Mouse (Mus musculus) kidney, embryonic 16.5 days (tissue): ENCODE measurements at regions not wholly inside any gene's neighbourhood (a gene's known extent, or its start where the extent isn't known, plus 50 kb on each side); places are given as distances from the start of the nearest gene placed in this dataset.
A peak's percentile ranks its signal among the peaks of the same experiment; 100 is the strongest.

ENCODE experiments used
- ATAC-seq: fragments of 200-750 bp; cut with Nextera tagmentation; 2 replicates; pipeline ENCODE4 v1.8.0; 2017; ENCODE audit warnings: moderate TSS enrichment; ENCODE audit not compliant: low FRiP score, low TSS enrichment
- H3K27ac ChIP-seq: fragments of 300-500 bp; sonication (generic); 2 replicates; pipeline ENCODE4 v1.5.1; 2014; ENCODE audit warnings: low read length
- H3K27me3 ChIP-seq: fragments of 300-500 bp; sonication (generic); 2 replicates; pipeline ENCODE4 v1.6.1; 2014; ENCODE audit warnings: low read length, control low read depth, mixed read lengths; ENCODE audit not compliant: insufficient read depth
- H3K36me3 ChIP-seq: fragments of 300-500 bp; sonication (generic); 2 replicates; pipeline ENCODE4 v1.6.1; 2014; ENCODE audit warnings: low read length, control low read depth, mixed read lengths; ENCODE audit not compliant: insufficient read depth
- H3K4me1 ChIP-seq: fragments of 300-500 bp; sonication (generic); 2 replicates; pipeline ENCODE4 v1.6.1; 2014; ENCODE audit warnings: low read length, control low read depth, mixed read lengths; ENCODE audit not compliant: insufficient read depth
- H3K4me2 ChIP-seq: fragments of 300-500 bp; sonication (generic); replicated peaks from 2 replicates; pipeline ENCODE4 v1.6.1; 2014; ENCODE audit warnings: low read depth, low read length
- H3K4me3 ChIP-seq: fragments of 300-500 bp; sonication (generic); 2 replicates; pipeline ENCODE4 v1.5.1; 2014; ENCODE audit warnings: mild to moderate bottlenecking, low read length
- H3K9ac ChIP-seq: fragments of 300-500 bp; sonication (generic); replicated peaks from 2 replicates; pipeline ENCODE4 v1.6.1; 2014; ENCODE audit warnings: low read length
- H3K9me3 ChIP-seq: fragments of 300-500 bp; sonication (generic); 2 replicates; pipeline ENCODE4 v1.6.1; 2016; ENCODE audit warnings: low read length, control low read depth
- WGBS: fragments of 180-500 bp; shearing (Covaris S2); extraction: QIAGEN DNeasy Blood & Tissue Kit; methylation state at CpG from one replicate; pipeline ENCODE4 v1.1.7; 2014; 5-methylcytosine and 5-hydroxymethylcytosine counted together

GRCm38 (mm10) chr2:167823513-167823912 lies 108.3 kb upstream of the Ptpn1 start:
- 12% methylated on average over 9 of the region's 9 CpGs for WGBS
- Histone ChIP-seq H3K4me2 (no peak overlapping the region), H3K27ac (no peak overlapping the region), H3K36me3 (no peaks in the 10 kb centered on the region), H3K4me3 (no peak overlapping the region), H3K9me3 (no peaks in the 10 kb centered on the region), H3K4me1 (peaks cover 29% of the 10 kb centered on the region), H3K27me3 (no peaks in the 10 kb centered on the region), H3K9ac (no peak overlapping the region)
- peak; percentile 62; the same call in 1 of the 2 replicates for ATAC-seq

GRCm38 (mm10) chr2:167823044-167823443 lies 108.8 kb upstream of the Ptpn1 start:
- no peak overlapping the region for H3K27ac ChIP-seq
- 93% methylated on average over 3 of the region's 3 CpGs for WGBS

GRCm38 (mm10) chr2:167821186-167821585 lies 110.7 kb upstream of the Ptpn1 start:
- Histone ChIP-seq H3K9ac (no peak overlapping the region), H3K27me3 (no peaks in the 10 kb centered on the region), H3K4me1 (peaks cover 27% of the 10 kb centered on the region), H3K4me2 (no peak overlapping the region), H3K4me3 (no peak overlapping the region), H3K36me3 (no peaks in the 10 kb centered on the region), H3K9me3 (no peaks in the 10 kb centered on the region), H3K27ac (no peak overlapping the region)
- ATAC-seq = no peak
- WGBS = 76% methylated on average over 6 of the region's 6 CpGs

More at GRCm38 (mm10) chr2:167823044-167823443, 108.8 kb upstream of the Ptpn1 start:
- no peaks in the 10 kb centered on the region for H3K36me3 ChIP-seq
- no peak overlapping the region for H3K4me2 ChIP-seq
- peaks cover 28% of the 10 kb centered on the region for H3K4me1 ChIP-seq
- H3K9ac ChIP-seq = no peak overlapping the region
- no peaks in the 10 kb centered on the region for H3K9me3 ChIP-seq
- H3K27me3 ChIP-seq = no peaks in the 10 kb centered on the region
- H3K4me3 ChIP-seq = no peak overlapping the region
- ATAC-seq = no peak

- no peak; the same call in 1 of the 2 replicates for ATAC-seq
- Histone ChIP-seq H3K27ac (peak overlapping the region; percentile 52), H3K4me3 (no peak overlapping the region), H3K9ac (0 out of 2 replicates have a peak overlapping the region, but pooled peaks have one; percentile 22), H3K4me2 (no peak overlapping the region), H3K4me1 (peaks cover 17% of the 10 kb centered on the region), H3K9me3 (no peaks in the 10 kb centered on the region), H3K36me3 (no peaks in the 10 kb centered on the region), H3K27me3 (no peaks in the 10 kb centered on the region)
- WGBS = 46% methylated on average over 10 of the region's 10 CpGs
Measured at GRCm38 (mm10) chr2:167818799-167819198, 113.1 kb upstream of the Ptpn1 start.

- no peak for ATAC-seq
- H3K36me3 ChIP-seq = no peaks in the 10 kb centered on the region
- no peak overlapping the region for H3K4me2 ChIP-seq
- H3K4me1 ChIP-seq = peaks cover 17% of the 10 kb centered on the region
- no peaks in the 10 kb centered on the region for H3K27me3 ChIP-seq
- no peak overlapping the region for H3K4me3 ChIP-seq
- H3K27ac ChIP-seq = no peak overlapping the region
- no peak overlapping the region for H3K9ac ChIP-seq
- H3K9me3 ChIP-seq = no peaks in the 10 kb centered on the region
- WGBS = 58% methylated on average over 9 of the region's 9 CpGs
Measured at GRCm38 (mm10) chr2:167817030-167817429, 114.8 kb upstream of the Ptpn1 start.

- no peaks in the 10 kb centered on the region for H3K9me3 ChIP-seq
- no peaks in the 10 kb centered on the region for H3K36me3 ChIP-seq
- ATAC-seq = no peak
- H3K27ac ChIP-seq = no peak overlapping the region
- no peak overlapping the region for H3K4me2 ChIP-seq
- H3K4me3 ChIP-seq = no peak overlapping the region
- no peaks in the 10 kb centered on the region for H3K27me3 ChIP-seq
- no peak overlapping the region for H3K9ac ChIP-seq
- 80% methylated on average over 10 of the region's 10 CpGs for WGBS
- H3K4me1 ChIP-seq = peaks cover 17% of the 10 kb centered on the region
Measured at GRCm38 (mm10) chr2:167815123-167815522, 116.7 kb upstream of the Ptpn1 start.

- Histone ChIP-seq H3K9ac (no peak overlapping the region), H3K9me3 (no peaks in the 10 kb centered on the region), H3K4me1 (peaks cover 6% of the 10 kb centered on the region; the same call in 1 of the 2 replicates), H3K36me3 (no peaks in the 10 kb centered on the region), H3K27ac (no peak overlapping the region), H3K27me3 (no peaks in the 10 kb centered on the region), H3K4me3 (no peak overlapping the region), H3K4me2 (no peak overlapping the region)
- no peak for ATAC-seq
- 84% methylated on average over 5 of the region's 5 CpGs for whole genome bisulfite sequencing
Measured at GRCm38 (mm10) chr2:167809256-167809655, 119.6 kb upstream of the Tmem189 start.

- H3K4me1 ChIP-seq = peaks cover 10% of the 10 kb centered on the region
- H3K9me3 ChIP-seq = no peaks in the 10 kb centered on the region
- H3K9ac ChIP-seq = no peak overlapping the region
- H3K4me2 ChIP-seq = no peak overlapping the region
- no peaks in the 10 kb centered on the region for H3K27me3 ChIP-seq
- no peaks in the 10 kb centered on the region for H3K36me3 ChIP-seq
- WGBS = 73% methylated on average over 15 of the region's 15 CpGs
- no peak for ATAC-seq
- H3K27ac ChIP-seq = no peak overlapping the region
- no peak overlapping the region for H3K4me3 ChIP-seq
Measured at GRCm38 (mm10) chr2:167805629-167806304, 116.1 kb upstream of the Tmem189 start.

- Histone ChIP-seq H3K4me2 (no peak overlapping the region; the same call in 1 of the 2 replicates), H3K9ac (peak overlapping the region; percentile 9; the same call in 1 of the 2 replicates)
- WGBS = 47% methylated on average over 18 of the region's 18 CpGs
Measured at GRCm38 (mm10) chr2:167804493-167805227, 115.0 kb upstream of the Tmem189 start.

GRCm38 (mm10) chr2:167802494-167802893 lies 112.9 kb upstream of the Tmem189 start:
- no peak overlapping the region for H3K9ac ChIP-seq
- H3K4me1 ChIP-seq = peaks cover 20% of the 10 kb centered on the region
- H3K27ac ChIP-seq = no peak overlapping the region
- no peaks in the 10 kb centered on the region for H3K36me3 ChIP-seq
- no peak for ATAC-seq
- no peaks in the 10 kb centered on the region for H3K9me3 ChIP-seq
- 72% methylated on average over 9 of the region's 9 CpGs for WGBS
- no peaks in the 10 kb centered on the region for H3K27me3 ChIP-seq
- H3K4me2 ChIP-seq = no peak overlapping the region
- no peak overlapping the region for H3K4me3 ChIP-seq

More at GRCm38 (mm10) chr2:167804493-167805227, 115.0 kb upstream of the Tmem189 start:
- Histone ChIP-seq H3K4me3 (no peak overlapping the region), H3K27me3 (no peaks in the 10 kb centered on the region), H3K9me3 (no peaks in the 10 kb centered on the region), H3K36me3 (no peaks in the 10 kb centered on the region), H3K4me1 (peaks cover 13% of the 10 kb centered on the region), H3K27ac (no peak overlapping the region)
- ATAC-seq = no peak
